Mouse (Mus musculus) forebrain, embryonic 13.5 days (tissue): ENCODE results near the gene Gm21256. TPM values are rescaled to one million over a fixed set of nuclear protein-coding genes. Genes with fewer than 3 reads are reported as not detected.
"Not testable (repeated sequence)": the region's sequence is repeated elsewhere in the genome, so short reads cannot be mapped to it uniquely, and the experiment has no call there.

Experiments used
- ATAC-seq: fragments of 200-750 bp; cut with Nextera tagmentation; 2 replicates; pipeline ENCODE4 v1.8.0; 2017
- H3K27ac ChIP-seq: fragments of 300-500 bp; sonication (generic); 2 replicates; pipeline ENCODE4 v1.5.1; 2015; ENCODE audit warnings: inconsistent platforms, mild to moderate bottlenecking, moderate library complexity
- H3K27me3 ChIP-seq: fragments of 300-500 bp; sonication (generic); 2 replicates; pipeline ENCODE4 v1.6.1; 2015; ENCODE audit warnings: mild to moderate bottlenecking, inconsistent platforms
- H3K36me3 ChIP-seq: fragments of 300-500 bp; sonication (generic); 2 replicates; pipeline ENCODE4 v1.6.1; 2015; ENCODE audit warnings: mild to moderate bottlenecking, inconsistent platforms; ENCODE audit not compliant: poor library complexity, severe bottlenecking
- H3K4me1 ChIP-seq: fragments of 300-500 bp; sonication (generic); 2 replicates; pipeline ENCODE4 v1.6.1; 2015; ENCODE audit warnings: inconsistent platforms
- H3K4me2 ChIP-seq: fragments of 300-500 bp; sonication (generic); 2 replicates; pipeline ENCODE4 v1.6.1; 2015; ENCODE audit warnings: inconsistent platforms, mild to moderate bottlenecking, moderate library complexity
- H3K4me3 ChIP-seq: fragments of 300-500 bp; sonication (generic); 2 replicates; pipeline ENCODE4 v1.5.1; 2015; ENCODE audit warnings: mild to moderate bottlenecking, inconsistent platforms
- H3K9ac ChIP-seq: fragments of 300-500 bp; sonication (generic); 2 replicates; pipeline ENCODE4 v1.6.1; 2015; ENCODE audit warnings: mild to moderate bottlenecking, inconsistent platforms
- H3K9me3 ChIP-seq: fragments of 300-500 bp; sonication (generic); replicated peaks from 2 replicates; pipeline ENCODE4 v1.6.1; 2016; ENCODE audit warnings: inconsistent platforms
- WGBS: fragments of 180-500 bp; shearing (Covaris S2); methylation state at CpG from one replicate; pipeline ENCODE4 v1.1.7; 2015; 5-methylcytosine and 5-hydroxymethylcytosine counted together
- polyA plus RNA-seq: library from polyadenylated mRNA; unstranded; fragments of >200 nt; fragmentation: Nextera tagmentation; extraction: Ambion mirVana; gene quantifications from 2 replicates; pipeline ENCODE4 v1.2.1, GENCODE M21; 2015

The Gm21256 gene
- polyA plus RNA-seq = not detected in 2 replicates

DNA sequence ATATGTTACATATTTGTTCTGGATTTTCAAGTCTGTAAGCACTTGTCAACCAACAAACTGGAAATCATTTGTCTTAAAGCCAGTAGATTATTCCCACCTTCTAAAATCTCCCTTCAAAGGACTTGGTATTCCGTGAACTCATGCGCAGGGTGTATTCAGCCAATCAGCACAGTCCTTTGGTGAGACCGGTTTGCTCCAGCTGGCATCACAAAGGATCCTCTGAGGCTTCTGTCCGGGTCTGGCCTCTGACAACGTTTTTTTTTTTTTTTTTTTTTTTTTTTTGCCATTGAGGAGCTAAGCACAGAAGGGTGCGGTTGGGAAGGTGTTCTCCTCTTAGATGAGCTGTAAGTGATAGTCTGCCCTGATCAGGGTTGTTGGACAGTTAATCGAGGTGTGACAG lies at the start of gene Gm21256:
TSS of gene Gm21256 (plus strand) at position 301 of the 400 bp plus-strand sequence.
- H3K4me1 ChIP-seq, ATAC-seq, H3K36me3 ChIP-seq, H3K4me2 ChIP-seq, H3K4me3 ChIP-seq, H3K27me3 ChIP-seq, H3K9me3 ChIP-seq, H3K27ac ChIP-seq, H3K9ac ChIP-seq: not testable (repeated sequence)
- no CpG with 5 or more reads among the region's 7 CpGs for WGBS

Other genes with a start within 250 kb of the Gm21256 start
- not detected in 2 replicates for gene Gm21170, start 240.1 kb downstream of the Gm21256 start, polyA plus RNA-seq